In genomic region chr4:128579182-128579581, GRCm38 (mm10) we compare ENCODE assay signal across 8 mouse cellular contexts. TPM values are rescaled to one million over a fixed set of nuclear protein-coding genes. Genes with fewer than 3 reads are reported as not detected.
DNase-seq lines count a peak whose midpoint lies in the region; ATAC-seq and TF ChIP-seq lines count a peak whose summit lies in the region.

No protein-coding gene starts in this region.

- H3K9ac ChIP-seq in heart, postnatal 0 days (replicated peaks; ENCODE audit: low read depth, low read length), result no peak overlapping the region
- no peak overlapping the region for H3K9ac ChIP-seq in MEL (ENCODE audit: control insufficient read depth, low read depth, low read length, poor library complexity, severe bottlenecking)
- H3K9ac ChIP-seq in forebrain, embryonic 16.5 days (replicated peaks; ENCODE audit: low read depth, low read length), result no peak overlapping the region

- no peak for TF ChIP-seq EP300 in heart, postnatal 0 days (IDR thresholded peaks at IDR 0.05; ENCODE audit: low read depth)
- TF ChIP-seq EP300 in MEL (IDR thresholded peaks at IDR 0.05; ENCODE audit: low read depth in 1 of 2, low read length in 2 of 2), result no peak

- H3K9me3 ChIP-seq in heart, postnatal 0 days (replicated peaks; ENCODE audit: control insufficient read depth, low read length), result peaks cover 34% of the 10 kb centered on the region
- H3K9me3 ChIP-seq in MEL (replicated peaks; ENCODE audit: insufficient read depth, low read length), result 0 out of 2 replicates have a peak, but pooled peaks cover 2% of the 10 kb centered on the region
- peaks cover 36% of the 10 kb centered on the region for H3K9me3 ChIP-seq in forebrain, embryonic 16.5 days (ENCODE audit: control insufficient read depth, low read length)

- H3K4me3 ChIP-seq in heart, postnatal 0 days (ENCODE audit: low read depth, low read length), result no peak overlapping the region
- H3K4me3 ChIP-seq in MEL (ENCODE audit: control insufficient read depth in 1 of 2, insufficient read depth in 1 of 2, low read depth in 2 of 2, low read length in 2 of 2), result no peak overlapping the region
- H3K4me3 ChIP-seq in small intestine, adult 2 months (ENCODE audit: low read depth, low read length), result no peak overlapping the region
- no peak overlapping the region for H3K4me3 ChIP-seq in forebrain, embryonic 16.5 days (replicated peaks; ENCODE audit: low read length)

- ATAC-seq in heart, postnatal 0 days (ENCODE audit: insufficient read depth, low read depth), result no peak
- no peak for ATAC-seq in forebrain, embryonic 16.5 days

- no peak overlapping the region for H3K4me2 ChIP-seq in heart, postnatal 0 days (ENCODE audit: low read depth, low read length)
- no peak overlapping the region for H3K4me2 ChIP-seq in forebrain, embryonic 16.5 days (ENCODE audit: low read length)

- peak; percentile 19; the same call in 1 of the 2 replicates for TF ChIP-seq CTCF in heart, postnatal 0 days (IDR thresholded peaks at IDR 0.05; ENCODE audit: low read depth)
- peak; percentile 39 to 60 (median 44) for TF ChIP-seq CTCF in MEL (IDR thresholded peaks at IDR 0.05 in 2 of 3, conservative IDR thresholded peaks at IDR 0.05 in 1 of 3; ENCODE audit: control insufficient read depth in 1 of 3, insufficient read depth in 1 of 3, low read depth in 2 of 3, low read length in 3 of 3, poor library complexity in 1 of 3, severe bottlenecking in 1 of 3)
- TF ChIP-seq CTCF in small intestine, adult 2 months (IDR thresholded peaks at IDR 0.05; ENCODE audit: extremely low read depth, insufficient read length, insufficient replicate concordance, low read depth, low read length), result peak; percentile 93; the same call in 1 of the 2 replicates

- no peak for TF ChIP-seq POLR2A in MEL (IDR thresholded peaks at IDR 0.05; ENCODE audit: control insufficient read depth in 1 of 2, insufficient read depth in 1 of 2, low read depth in 1 of 2, low read length in 2 of 2, poor library complexity in 1 of 2)
- TF ChIP-seq POLR2A in small intestine, adult 2 months (IDR thresholded peaks at IDR 0.05; ENCODE audit: low read depth, low read length), result no peak

- H3K27ac ChIP-seq in heart, postnatal 0 days (ENCODE audit: low read depth), result no peak overlapping the region
- no peak overlapping the region for H3K27ac ChIP-seq in MEL (ENCODE audit: control insufficient read depth, low read depth, low read length)
- H3K27ac ChIP-seq in small intestine, adult 2 months (ENCODE audit: insufficient read depth, low read depth, low read length), result no peak overlapping the region
- H3K27ac ChIP-seq in forebrain, embryonic 16.5 days (ENCODE audit: low read length), result no peak overlapping the region

- H3K4me1 ChIP-seq in heart, postnatal 0 days (ENCODE audit: control insufficient read depth, insufficient read depth), result no peaks in the 10 kb centered on the region
- no peaks in the 10 kb centered on the region for H3K4me1 ChIP-seq in MEL (ENCODE audit: control insufficient read depth in 1 of 2, insufficient read depth in 2 of 2, low read length in 2 of 2)
- no peaks in the 10 kb centered on the region for H3K4me1 ChIP-seq in small intestine, adult 2 months (ENCODE audit: control insufficient read depth, insufficient read depth, insufficient read length, low read length)
- no peaks in the 10 kb centered on the region for H3K4me1 ChIP-seq in forebrain, embryonic 16.5 days (replicated peaks; ENCODE audit: control insufficient read depth, insufficient read depth, low read length)

- H3K79me2 ChIP-seq in MEL (ENCODE audit: control insufficient read depth, insufficient read depth, low read length, poor library complexity), result no peaks in the 10 kb centered on the region

- no peak for TF ChIP-seq RAD21 in MEL (IDR thresholded peaks at IDR 0.05; ENCODE audit: low read depth, low read length)

- 59% methylated on average over 4 of the region's 4 CpGs for WGBS in heart, postnatal 0 days
- 48% methylated on average over 4 of the region's 4 CpGs for WGBS in small intestine, adult 2 months
- 62% methylated on average over 4 of the region's 4 CpGs for WGBS in forebrain, embryonic 16.5 days

- DNase-seq in heart, postnatal 0 days (ENCODE audit: low spot score), result no peak
- no peak for DNase-seq in heart, adult 8-10 months (ENCODE audit: low spot score)
- peak; percentile 13 for DNase-seq in MEL (ENCODE audit: low read depth, low spot score)
- peak; percentile 16 to 79 for DNase-seq in kidney, postnatal 36 days
- no peak for DNase-seq in heart, postnatal 4 days
- no peak for DNase-seq in ovary, postnatal 36 days (ENCODE audit: low spot score)

- H3K36me3 ChIP-seq in heart, postnatal 0 days (replicated peaks; ENCODE audit: control insufficient read depth, insufficient read depth, low read length), result peaks cover 31% of the 10 kb centered on the region
- no peaks in the 10 kb centered on the region for H3K36me3 ChIP-seq in MEL (ENCODE audit: control insufficient read depth in 1 of 2, insufficient read depth in 2 of 2, low read length in 2 of 2)
- H3K36me3 ChIP-seq in small intestine, adult 2 months (ENCODE audit: control insufficient read depth, insufficient read depth, low read length), result no peaks in the 10 kb centered on the region; the same call in 1 of the 2 replicates
- peaks cover 37% of the 10 kb centered on the region for H3K36me3 ChIP-seq in forebrain, embryonic 16.5 days (ENCODE audit: control insufficient read depth, insufficient read depth)

- no peaks in the 10 kb centered on the region for H3K27me3 ChIP-seq in heart, postnatal 0 days (ENCODE audit: control insufficient read depth, insufficient read depth, low read length)
- no peaks in the 10 kb centered on the region for H3K27me3 ChIP-seq in MEL (ENCODE audit: control insufficient read depth in 1 of 2, insufficient read depth in 2 of 2, low read length in 2 of 2)
- H3K27me3 ChIP-seq in small intestine, adult 2 months (ENCODE audit: control insufficient read depth, insufficient read depth, low read length), result no peaks in the 10 kb centered on the region
- no peaks in the 10 kb centered on the region for H3K27me3 ChIP-seq in forebrain, embryonic 16.5 days (replicated peaks; ENCODE audit: control insufficient read depth, insufficient read depth, low read length)

TF ChIP-seq in MEL, 35 proteins besides CTCF, POLR2A, EP300 and RAD21:
- TF ChIP-seq GABPA (IDR thresholded peaks at IDR 0.05; ENCODE audit: low read depth, low read length), result no peak
- 0 out of 2 replicates have a peak, but pooled peaks have one; percentile 17 for TF ChIP-seq SMC3 (IDR thresholded peaks at IDR 0.05; ENCODE audit: low read depth, low read length)

RNA-seq across cellular contexts. Expression of gene Zscan20, which starts 30.7 kb away (rescaled TPM):
- 1.7 and 27.0 TPM in 2 replicates for total RNA-seq in heart, postnatal 0 days (2014; rRNA removed; ENCODE audit: low replicate concordance)
- polyA plus RNA-seq in heart, postnatal 0 days (2015; fragmentation: Nextera tagmentation; extraction: Ambion mirVana), result 0.86 and 2.1 TPM in 2 replicates
- 1 to 10 TPM; 5.2 to 9.1 (median 7.8) TPM for total RNA-seq in heart, adult 8-10 months (2022)
- 5.5 and 5.6 TPM in 2 replicates for total RNA-seq in MEL (2012; rRNA removed)
- 1 to 10 TPM in 1 of 2 experiments, not detected in 1; 4.3 TPM for polyA plus RNA-seq in MEL (2012; ENCODE audit: insufficient read depth in 1 of 2, insufficient read length in 2 of 2, low read depth in 1 of 2, low replicate concordance in 2 of 2, missing spikeins in 1 of 2)
- polyA plus RNA-seq in small intestine, adult 2 months (2012; rRNA removed), result 0.69 and 1.6 TPM in 2 replicates
- 5.8 and 7.6 TPM in 2 replicates for polyA plus RNA-seq in forebrain, embryonic 16.5 days (2015; fragmentation: Nextera tagmentation; extraction: Ambion mirVana)
- total RNA-seq in heart, postnatal 4 days (2021), result 1 to 10 TPM; 3.7 to 4.1 TPM

RNA-seq across cellular contexts. Expression of gene Tlr12, which starts 39.2 kb away (rescaled TPM):
- total RNA-seq in heart, postnatal 0 days (2014; rRNA removed; ENCODE audit: low replicate concordance), result 0.73 TPM in 1 of 2 replicates, not detected in the other
- polyA plus RNA-seq in heart, postnatal 0 days (2015; fragmentation: Nextera tagmentation; extraction: Ambion mirVana), result 0.14 and 0.23 TPM in 2 replicates
- under 1 TPM in 2 of 4 experiments, not detected in 2; 0.28 to 0.29 TPM for total RNA-seq in heart, adult 8-10 months (2022)
- total RNA-seq in MEL (2012; rRNA removed), result not detected in 2 replicates
- not detected for polyA plus RNA-seq in MEL (2012; ENCODE audit: insufficient read depth in 1 of 2, insufficient read length in 2 of 2, low read depth in 1 of 2, low replicate concordance in 2 of 2, missing spikeins in 1 of 2)
- polyA plus RNA-seq in small intestine, adult 2 months (2012; rRNA removed), result 3.5 and 6.1 TPM in 2 replicates
- 1.6 and 3.0 TPM in 2 replicates for polyA plus RNA-seq in forebrain, embryonic 16.5 days (2015; fragmentation: Nextera tagmentation; extraction: Ambion mirVana)
- under 1 TPM; 0.19 to 0.29 TPM for total RNA-seq in heart, postnatal 4 days (2021)

Comparison
In these comparisons a context has a peak if more than half of its experiments do, and no peak if none do; other contexts are left out.
1. DNase-seq: peak in MEL (single experiment) and kidney, postnatal 36 days (2 of 2); none in heart, postnatal 0 days (single experiment), heart, adult 8-10 months (single experiment), heart, postnatal 4 days (single experiment) and ovary, postnatal 36 days (single experiment).
2. CTCF ChIP-seq: peak in every context shown above with its lines; median percentile 93 in small intestine, adult 2 months; 44 in MEL; 19 in heart, postnatal 0 days.